Mouse (Mus musculus) left cerebral cortex, adult 9 months (tissue): Measurements from ENCODE around the gene Uap1l1.
A peak's percentile ranks its signal among the peaks of the same experiment; 100 is the strongest.
"Not testable (repeated sequence)": the region's sequence is repeated elsewhere in the genome, so short reads cannot be mapped to it uniquely, and the experiment has no call there.

Experiments used
- DNase-seq, 2 experiments: peaks; one replicate each; pipeline ENCODE4 v3.0.0; 2022; ENCODE audit warnings: low spot score in 2 of 2

Gene Uap1l1

DNA sequence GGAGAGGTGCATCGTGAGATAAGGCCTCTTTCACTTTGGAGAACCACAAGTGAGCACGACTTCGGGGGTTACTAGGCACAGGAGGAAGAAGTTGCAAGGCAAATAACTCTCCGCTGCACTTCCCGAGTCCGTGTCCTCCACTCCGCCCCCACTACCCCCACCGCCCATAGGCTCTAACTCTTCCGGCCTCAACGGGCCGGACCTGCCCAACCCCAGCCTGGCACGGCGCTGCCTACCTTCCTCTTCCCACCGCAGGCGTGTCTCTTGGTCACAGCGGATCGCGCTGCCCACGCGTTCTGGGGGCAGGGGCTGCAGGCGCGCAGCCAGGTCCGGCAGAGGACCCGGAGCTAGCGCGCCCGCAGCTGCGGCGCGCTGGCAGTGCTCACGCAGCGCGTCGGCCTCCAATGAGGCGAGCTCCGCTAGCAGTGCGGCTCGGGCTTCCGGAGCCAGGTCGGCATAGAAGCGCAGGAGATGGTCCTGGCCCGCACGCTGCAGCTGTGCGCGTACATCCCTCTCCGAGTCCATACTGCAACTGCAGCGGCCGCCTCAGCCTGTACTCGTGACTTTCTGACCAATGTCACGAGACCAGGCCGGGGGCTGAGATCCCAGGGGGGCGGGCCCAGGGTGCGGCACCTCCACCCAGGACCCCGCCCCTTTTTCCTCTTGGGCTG is at the start of gene Uap1l1:
Uap1l1 (minus strand) TSS at position 592 of the 671 bp plus-strand sequence.
- DNase-seq = peak in 1 of 2 experiments; percentile 62

DNA sequence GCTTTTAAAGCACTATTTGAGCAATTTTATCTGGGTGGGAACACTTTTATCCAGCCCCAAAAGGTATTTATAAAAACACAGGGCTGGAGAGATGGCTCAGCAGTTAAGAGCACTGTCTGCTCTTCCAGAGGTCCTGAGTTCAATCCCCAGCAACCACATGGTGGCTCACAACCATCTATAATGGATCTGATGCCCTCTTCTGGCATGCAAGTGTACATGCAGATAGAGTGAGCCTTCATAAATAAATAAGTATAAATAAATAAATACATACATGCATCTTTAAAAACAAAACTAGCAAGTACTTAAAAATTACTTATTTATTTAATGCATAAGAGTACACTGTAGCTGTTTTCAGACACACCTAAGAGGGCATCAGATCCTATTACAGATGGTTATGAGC is 48.0 kb upstream of the Uap1l1 start:
- not testable (repeated sequence) for DNase-seq

DNA sequence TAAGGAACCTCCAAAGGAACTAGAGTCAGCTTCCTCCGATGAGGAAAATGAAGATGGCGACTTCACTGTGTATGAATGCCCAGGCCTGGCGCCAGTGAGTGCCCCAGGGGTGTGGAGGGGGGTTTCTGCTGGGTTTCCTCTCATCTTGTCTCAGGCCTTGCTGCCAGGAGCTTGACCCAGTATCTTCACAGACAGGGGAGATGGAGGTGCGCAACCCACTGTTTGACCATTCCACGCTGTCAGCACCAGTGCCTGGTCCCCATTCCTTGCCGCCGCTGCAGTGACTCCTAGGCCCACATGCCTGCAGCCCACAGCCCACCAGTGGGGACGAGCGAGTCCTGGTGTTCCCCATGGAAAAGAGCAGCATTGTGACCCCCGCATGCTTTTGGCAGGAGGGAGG is 43.4 kb upstream of the Uap1l1 start:
- no peak for DNase-seq

DNA sequence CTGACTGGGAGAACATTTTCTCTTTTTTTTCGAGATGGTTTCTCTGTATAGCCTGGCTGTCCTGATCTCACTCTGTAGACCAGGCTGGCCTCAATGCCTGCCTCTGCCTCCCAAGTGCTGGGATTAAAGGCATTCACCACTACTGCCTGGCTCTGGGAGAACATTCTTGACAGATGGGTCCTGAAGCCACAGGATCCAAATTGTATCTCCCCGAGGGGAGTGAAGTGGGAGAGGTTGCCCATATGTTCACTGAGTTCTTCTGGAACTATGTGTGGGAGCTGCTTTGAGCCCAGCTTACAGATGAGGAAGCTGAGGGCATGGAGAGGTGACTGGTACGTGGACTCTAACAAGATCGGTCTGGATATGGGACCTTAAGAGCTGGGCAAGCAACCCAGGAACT is 38.5 kb upstream of the Uap1l1 start:
- no peak for DNase-seq

DNA sequence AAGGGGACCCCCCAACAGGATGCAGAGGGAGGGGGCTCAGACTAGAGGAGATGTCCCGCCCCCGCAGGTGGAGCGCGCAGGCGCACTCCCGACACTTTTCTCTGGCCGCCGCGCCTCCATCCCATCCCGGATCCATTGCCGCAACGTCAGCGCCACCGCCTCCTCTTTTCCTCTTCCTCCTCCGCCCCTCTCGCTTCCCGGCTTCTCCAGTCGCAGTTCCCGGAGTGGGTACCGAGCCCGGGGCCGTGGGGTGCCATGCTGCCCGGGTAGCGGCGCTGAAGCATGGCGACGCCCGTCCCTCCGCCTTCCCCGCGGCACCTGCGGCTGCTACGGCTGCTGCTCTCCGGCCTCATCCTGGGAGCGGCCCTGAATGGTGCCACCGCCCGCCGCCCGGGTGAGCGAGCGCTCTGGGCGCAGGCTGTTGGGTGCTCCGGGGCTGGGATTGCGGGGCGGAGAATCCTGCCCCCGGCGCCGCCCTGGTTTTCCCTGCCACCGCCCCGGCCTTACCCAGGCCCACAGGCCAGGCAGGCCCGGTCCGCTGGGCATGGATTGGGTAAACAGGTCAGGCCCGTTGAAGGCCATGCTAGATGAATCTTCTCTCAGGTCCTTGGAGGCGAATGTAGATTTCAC is 37.6 kb upstream of the Uap1l1 start:
- DNase-seq = peak; percentile 80 to 93

DNA sequence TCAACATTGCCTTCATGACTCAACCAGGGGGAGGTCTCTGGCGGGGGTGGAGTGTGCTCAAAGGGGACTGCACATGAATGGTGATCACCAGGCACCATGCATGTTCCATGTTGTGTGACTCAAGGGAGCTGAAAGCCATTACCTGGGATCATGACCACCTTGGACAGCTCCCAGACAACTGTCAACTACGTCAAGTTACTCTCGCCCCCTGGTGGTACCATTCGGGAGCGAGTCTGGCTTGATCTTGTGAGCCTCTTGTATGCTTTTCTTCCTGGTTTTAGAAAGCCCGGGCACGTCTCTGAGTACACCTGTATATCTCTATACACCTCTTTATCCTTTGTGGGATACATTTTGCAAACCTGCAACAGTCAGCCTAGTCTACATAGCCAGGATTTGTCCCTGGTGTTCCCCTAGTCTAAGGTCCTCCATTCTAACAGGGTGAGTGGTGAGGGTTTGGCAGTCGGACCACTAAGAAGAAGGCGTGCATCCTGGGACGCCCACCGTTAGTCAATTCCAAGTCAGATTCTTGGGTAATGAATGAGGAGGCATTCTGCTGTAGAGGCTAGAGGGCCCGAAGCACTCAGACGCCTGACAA is 37.0 kb upstream of the Uap1l1 start:
- DNase-seq = peak in 1 of 2 experiments; percentile 78

DNA sequence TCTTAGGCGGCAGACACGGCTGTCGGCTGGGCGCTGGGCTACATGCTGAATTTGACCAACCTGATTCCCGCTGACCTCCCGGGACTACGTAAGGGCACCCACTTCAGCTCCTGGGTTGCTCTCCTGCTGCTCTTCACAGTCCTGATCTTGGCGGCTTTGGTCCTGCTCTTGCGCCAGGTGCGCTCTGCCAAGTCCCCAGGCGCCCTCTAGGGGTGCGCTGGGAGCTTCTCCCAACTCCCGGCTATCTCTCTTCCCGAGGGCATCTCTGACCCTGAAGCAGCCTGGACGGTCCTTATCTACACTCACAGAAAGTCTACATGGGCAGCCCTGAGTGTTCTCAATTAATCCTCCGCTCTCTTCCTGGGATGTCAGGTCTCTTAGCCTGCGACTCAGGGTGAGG is 35.3 kb upstream of the Uap1l1 start:
- DNase-seq = no peak

DNA sequence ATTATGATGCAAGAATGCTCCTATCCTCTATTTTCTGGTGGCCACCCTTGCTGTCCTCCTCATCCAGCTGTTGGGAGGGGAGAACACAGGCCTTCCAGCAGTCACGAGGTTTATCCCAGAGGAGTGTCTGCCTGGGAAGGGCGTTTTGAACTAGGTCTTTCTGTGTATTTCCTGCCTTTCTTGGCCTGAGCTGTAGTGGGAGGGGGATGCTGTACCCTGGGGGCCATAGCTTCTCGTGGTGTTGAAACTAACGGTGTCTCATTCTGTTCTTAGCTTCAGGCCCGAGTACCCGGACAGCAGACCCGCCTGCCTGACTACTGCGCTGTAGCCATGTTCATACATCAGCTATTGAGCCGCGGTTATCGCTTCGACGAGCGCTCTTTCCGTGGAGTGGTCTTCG is 34.8 kb upstream of the Uap1l1 start:
- DNase-seq = no peak

DNA sequence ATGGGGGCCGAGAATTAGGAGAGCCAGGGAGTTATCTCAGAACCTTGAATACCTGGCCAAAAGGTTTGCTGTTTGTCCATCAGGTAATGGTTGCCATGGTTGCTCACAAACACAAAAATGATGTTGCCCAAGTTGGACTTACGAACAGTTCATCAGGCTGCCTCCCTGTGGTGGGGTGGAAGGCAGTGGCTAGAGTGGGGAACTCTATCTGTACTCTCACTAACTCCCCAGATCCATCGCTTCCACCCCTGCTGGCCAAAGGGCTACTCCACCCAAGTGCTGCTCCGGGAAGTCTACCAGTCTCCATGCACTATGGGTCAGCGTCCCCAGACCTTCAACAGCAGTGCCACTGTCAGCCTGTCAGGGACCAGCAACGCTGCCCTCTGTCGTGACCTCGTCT is 33.6 kb upstream of the Uap1l1 start, which contains the start of gene Npdc1:
Npdc1 (plus strand) TSS at position 301 of the 400 bp plus-strand sequence.
- no peak for DNase-seq

DNA sequence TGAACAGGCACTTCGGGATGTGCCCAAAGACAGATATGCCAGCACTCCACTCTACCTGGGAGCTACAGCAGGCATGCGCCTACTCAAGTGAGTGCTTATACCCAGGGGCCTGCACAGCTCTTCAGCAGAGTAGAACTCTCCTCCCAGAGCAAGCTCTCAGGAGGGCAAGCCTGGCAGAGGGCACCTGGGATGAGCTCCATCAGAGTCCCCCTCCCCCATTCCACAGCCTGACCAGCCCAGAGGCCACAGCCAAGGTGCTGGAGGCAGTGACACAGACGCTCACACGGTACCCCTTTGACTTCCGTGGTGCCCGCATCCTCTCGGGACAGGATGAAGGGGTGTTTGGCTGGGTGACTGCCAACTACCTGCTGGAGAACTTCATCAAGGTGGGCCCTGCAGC is 32.6 kb upstream of the Uap1l1 start:
- no peak for DNase-seq

DNA sequence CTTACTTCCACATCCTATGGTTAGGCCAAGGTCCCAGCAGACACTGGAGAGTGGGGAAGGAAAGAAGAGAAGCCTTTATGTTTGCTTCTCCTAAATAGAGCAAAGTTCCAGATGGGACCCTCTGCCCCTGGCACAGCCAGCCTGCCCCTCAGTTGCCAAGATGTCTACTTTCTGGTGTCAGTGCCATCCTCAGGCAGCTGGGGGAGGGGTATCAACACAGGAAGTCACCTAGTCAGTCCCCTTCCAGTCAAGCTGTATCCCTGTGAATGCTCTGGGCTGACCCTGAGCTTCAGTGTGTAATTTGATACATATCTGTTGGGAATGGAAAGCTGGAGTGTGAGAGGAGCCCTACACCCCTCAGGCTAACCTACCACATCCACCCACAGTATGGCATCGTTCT is 31.5 kb upstream of the Uap1l1 start:
- no peak for DNase-seq

DNA sequence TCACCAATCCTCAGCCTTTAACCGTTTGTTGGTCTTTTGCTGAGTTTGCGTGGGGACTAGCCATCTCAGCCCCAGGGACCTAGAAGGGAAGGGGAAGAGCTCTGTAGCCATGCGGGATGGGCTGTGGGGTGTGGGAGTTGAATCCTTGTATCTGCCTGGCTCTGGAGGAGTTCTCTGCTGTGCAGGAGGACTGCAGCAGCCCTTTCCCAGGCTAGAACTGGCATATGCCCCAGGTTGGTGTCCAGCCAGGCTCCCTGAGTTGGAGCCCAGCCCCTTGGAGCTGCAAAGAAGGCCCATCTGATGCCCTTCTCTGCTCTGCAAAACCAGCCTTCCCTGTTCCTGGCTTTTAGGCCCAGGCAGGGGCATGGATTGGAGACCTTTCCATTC is 31.1 kb upstream of the Uap1l1 start:
- DNase-seq = peak in 1 of 2 experiments; percentile 27

DNA sequence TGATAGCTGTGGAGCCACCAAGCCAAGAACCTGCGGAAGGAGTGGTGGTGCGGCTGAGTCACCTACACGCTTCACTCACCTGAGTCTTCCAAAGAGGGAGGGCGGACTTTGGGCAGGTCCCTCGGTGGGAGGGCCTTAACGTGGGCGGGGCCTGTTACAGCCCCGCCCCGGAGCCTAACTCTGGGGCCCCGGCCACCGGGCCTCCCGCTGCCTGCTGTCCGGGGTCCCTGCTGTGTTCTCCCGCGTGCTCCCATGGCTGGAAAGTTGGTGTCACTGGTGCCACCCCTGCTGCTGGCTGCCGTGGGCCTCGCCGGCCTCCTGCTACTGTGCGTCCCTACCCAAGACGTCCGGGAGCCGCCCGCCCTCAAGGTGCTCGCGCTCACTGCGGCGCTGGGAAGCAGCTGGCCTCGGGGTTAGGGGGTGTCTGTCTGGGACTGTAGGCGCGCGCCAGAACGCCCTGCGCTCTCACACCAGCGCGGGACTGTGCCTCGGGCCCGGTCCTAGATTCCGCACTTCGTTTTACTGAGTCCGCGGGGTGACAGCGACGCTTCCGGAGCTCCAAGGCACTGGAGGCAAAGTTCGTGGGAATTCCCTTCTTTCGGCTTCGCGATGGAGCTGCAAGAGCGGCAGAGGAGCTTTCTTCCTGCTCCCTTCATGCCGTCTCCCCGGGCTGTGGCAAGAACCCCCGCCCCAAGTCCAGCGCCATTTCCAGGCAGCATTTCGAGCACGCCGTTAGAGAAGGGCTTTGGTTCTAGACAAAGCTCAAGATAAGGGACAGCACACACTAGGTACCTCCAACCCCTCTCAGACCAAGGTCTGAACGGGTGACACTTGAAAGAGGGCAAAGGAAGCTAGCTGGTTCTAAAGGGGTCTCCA is 30.5 kb upstream of the Uap1l1 start, which contains the start of gene Entpd2:
Entpd2 (plus strand) TSS at position 154 of the 876 bp plus-strand sequence.
- no peak for DNase-seq

DNA sequence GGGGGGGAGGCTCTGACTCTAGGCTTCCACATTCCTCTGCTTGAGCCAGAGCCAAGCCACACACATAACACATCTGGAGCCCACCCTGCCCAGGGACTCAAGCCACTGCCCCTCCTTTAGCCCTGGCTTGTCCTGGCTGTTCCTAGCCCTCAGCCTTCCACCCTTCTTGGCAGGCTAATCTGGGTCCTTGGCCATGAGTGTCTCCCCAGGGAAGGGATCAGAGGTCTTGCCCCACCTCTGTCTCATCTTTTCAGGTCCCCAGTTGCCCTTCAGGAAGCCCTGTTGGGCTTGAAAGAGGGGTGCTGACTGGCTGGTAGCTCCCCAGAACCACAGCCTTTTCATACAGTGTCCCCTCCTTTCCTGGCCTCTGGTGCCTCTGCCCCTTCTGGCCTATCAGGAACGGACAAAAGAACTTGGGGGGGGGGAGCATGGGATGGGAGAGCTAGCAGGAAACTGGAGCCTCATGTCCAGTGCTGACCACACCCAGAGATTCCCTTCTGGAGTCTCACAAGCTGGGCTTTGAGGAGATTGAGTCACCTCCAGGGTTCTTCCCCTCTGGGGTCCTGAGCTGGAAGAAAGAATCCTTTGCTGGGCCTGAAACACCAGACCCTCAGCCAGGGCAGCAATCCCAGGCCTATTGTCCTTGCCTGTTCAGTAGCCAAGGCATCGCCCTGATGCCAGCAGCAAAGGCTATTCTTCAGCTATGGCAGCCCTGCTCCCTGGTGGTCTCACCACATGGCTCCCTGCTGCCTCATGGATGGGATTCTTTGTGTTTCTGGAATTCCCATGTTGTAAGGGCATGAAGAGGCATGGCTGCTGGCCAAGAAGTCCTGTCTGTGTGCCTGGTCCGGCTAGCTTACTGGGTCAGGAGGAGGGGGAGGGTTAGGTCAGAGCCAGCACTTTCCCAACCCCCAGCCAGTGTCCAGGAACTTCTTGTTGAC is 29.1 kb upstream of the Uap1l1 start:
- DNase-seq = peak in 1 of 2 experiments; percentile 37

DNA sequence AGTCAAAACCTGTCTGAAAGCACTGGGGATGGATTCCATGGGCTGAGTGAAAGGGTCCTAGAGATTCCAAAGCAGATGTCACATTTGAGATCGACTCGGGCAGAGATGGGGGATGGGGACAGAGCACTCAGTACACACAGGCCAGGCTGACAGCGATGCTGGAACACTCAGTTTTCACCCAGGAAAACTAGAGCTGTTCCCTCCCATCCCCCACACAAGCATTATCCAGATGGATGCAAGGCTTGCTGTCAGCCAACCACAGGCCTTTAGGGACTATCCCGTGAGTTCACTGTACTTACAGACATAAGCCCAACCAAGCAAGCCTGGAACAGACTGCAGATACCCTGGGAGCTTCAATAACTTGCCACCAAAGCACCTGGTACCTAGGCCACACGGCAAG is 25.8 kb upstream of the Uap1l1 start:
- DNase-seq = no peak

DNA sequence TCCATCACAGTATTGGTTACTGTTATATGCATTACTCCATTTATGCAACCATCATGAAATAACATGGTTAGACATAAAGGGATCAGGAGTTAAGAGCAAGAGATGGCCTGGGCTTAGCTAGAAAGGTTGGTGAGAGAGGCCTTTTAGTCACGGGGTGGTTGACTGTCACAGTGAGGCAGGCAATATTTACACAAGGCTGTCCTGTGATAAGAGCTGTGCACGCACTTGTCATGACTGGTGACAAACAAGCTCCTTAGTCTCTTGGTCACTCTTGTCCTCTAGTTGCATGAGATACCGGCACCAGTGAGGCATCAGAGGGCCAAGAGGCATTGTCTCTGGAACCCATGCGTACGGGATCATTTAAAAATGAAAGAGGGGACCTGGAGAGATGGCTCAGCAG is 19.0 kb upstream of the Uap1l1 start:
- DNase-seq = no peak

DNA sequence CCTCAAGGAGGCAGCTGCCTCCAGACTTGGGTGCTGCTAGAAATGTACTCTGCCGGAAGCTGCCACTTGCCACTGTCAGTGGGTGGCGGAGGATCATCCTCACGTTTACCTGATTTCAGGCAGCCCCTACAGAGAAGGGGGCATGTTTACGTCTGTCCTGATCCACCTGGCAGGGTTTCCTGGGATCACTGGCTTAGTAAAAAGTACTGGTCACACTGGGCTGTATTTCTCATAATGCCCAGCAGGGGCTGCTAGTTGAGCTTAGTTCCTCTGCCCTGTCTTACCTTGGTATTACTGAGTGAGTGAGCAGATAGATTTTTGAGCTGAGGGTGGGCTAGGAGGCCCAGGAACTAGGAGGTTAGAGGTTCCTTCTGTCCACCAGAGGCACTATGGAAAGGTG is 11.1 kb upstream of the Uap1l1 start:
- DNase-seq = peak in 1 of 2 experiments; percentile 69

DNA sequence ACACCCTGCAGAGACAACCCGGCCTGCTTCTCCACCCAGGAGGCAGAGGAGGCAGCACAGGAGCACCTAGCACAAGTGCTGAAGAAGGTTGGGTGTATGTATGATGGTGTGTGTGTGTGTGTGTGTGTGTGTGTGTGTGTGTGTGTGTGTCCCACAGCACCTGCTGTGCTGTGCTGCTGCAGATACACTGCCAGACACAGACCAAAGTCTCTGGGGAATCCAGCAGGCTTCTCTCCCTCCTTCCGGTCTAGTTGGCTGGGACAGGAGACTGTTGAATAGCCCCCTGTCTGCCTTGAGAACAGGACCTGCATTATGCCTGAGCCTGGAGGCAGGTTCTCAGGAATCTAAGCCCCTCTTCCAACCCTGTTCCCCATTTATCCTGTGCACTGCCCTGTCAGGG is 7.9 kb upstream of the Uap1l1 start:
- DNase-seq = no peak

DNA sequence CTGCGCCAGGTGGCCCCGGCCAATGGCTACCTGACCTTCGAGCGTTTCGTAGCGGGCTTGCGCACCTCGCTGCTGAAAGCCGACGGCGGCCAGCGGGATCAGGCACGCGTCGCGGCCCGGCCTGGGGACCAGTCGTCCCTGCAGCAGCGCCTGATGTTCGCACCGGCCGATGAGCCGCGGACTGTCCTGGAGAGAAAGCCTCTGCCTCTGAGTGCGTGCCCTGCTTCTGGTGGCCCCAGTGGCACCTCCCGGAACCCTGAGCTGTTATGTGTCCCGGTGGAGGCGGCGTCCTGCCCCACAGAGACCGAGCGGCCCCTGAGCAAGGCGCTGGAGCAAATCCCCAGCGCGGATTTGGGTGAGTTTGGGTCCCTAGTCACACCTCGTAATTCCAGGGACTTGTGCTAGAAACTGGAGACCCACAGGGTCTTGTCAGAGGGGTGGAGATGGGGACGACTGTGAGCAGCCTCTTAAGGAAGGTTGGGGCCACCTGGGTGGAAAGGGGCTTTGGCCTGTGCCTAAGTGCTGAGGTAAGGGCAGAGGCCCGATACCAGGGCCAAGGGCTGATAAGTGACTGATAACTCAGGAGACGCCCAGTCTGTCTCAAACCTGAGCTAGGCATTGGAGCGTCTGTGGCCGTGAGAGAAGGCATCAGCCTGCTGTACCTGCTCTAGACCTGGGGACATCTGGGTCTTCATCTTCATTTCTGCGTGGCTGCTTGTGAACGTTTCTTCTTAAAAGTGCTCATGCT is 7.3 kb upstream of the Uap1l1 start:
- no peak for DNase-seq
